Mouse (Mus musculus) layer of hippocampus, postnatal 14 days (tissue): ENCODE results near the gene Acta2. TPM values are rescaled to one million over a fixed set of nuclear protein-coding genes. Genes with fewer than 3 reads are reported as not detected.

ENCODE experiments used
- DNase-seq, 2 experiments: peaks; one replicate each; pipeline ENCODE4 v3.0.0; 2021 to 2022; ENCODE audit warnings: low spot score in 2 of 2, mixed read lengths in 1 of 2
- total RNA-seq, 2 experiments: library from RNA; stranded (reverse); gene quantifications; 2 replicates each; pipeline ENCODE4 v1.2.3; 2021

Gene Acta2
- total RNA-seq, 2 experiments from 2014 or later: 16.4 to 22.9 TPM

DNA sequence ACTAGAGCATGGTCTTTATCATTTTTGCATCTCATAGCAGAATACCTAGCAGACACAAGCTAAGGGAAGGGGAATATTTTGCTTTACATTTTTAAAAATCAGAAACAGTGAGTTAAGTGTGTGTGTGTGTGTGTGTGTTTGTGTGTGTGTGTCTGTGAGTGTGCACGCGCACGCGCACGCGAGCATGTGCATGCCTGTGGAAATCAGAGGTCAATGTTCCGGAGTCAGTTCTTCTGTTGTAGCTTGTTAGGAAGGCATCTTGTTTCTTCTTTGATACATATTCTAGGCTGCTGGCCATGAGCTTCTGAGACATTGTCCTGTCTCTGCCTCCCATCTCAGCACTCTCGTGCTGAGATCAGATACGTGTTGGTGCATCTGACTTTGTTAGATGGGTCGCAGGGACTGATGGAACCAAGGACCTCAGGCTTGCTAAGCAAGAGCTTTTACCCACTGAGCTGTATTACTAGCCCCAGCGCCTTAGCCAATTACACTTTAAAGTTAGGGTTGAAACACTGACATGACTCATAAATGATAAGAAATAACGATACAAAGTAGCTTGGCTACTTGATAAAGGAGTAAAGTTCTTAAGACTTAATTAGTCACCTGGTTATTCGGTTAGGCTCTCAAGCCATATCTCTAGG, 15.6 kb upstream of the Acta2 start:
- DNase-seq: no peak

DNA sequence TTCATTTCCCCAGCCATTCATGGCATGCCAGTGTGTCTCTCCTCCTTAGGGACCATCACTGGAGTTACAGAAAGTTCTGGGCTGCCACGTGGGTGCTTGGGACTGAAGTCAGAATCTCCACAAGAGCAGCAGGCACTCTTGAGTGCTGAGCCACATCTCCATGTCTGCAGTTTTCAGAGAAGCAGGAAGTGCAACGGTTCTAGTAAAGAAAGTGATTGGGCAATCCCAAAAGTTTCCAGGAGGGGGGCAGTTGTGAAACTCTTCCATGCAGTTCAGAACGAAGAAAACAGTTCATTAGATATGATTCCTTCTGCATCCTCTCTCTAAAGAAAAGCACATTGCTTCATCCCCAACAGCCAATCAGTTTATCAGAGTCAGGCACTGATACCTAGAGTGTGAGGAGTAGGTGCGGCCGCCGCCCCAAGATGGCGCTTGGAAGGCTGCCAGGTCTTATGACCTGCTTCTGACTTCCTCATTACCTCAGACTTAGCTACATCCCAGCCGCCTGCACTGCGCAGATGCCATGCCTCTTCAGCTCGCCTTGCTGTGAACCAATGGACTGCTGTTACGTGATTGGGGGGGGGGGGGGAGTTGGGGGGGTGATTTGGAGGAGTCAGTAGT, 14.8 kb upstream of the Acta2 start:
- DNase-seq: no peak

GRCm38 (mm10) chr19:34268991-34269390, 13.6 kb upstream of the Acta2 start:
- DNase-seq: no peak

DNA sequence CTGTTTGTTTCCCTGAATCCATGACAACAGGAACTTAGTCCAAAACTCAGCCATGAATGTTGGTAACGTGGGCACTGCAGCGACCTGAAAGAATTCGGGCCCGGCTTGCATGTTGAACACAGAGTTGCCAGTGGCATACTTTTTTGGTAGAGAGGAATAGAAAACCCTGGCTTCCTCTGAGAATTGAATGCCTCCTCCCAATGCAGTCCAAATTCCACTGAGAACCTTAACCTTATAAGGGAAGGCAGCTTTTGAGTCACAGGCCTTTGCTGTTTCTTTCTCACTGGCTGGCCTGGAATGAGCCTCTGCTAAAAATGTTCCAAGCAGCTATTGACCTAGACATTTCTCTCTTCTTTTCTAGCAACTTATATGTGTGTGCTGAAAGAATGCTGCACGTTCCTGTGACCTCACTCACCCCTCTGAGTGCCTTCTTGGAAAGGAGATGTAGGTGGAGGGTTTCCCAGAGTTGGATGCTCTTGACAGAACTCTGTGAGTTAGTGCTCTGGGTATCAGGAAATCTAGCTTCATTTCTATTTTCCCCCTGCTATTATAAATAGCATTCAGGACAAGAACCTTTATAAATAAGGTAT, 10.3 kb upstream of the Acta2 start:
- DNase-seq: no peak

GRCm38 (mm10) chr19:34262273-34262974, 7.0 kb upstream of the Acta2 start:
- DNase-seq: no peak

DNA sequence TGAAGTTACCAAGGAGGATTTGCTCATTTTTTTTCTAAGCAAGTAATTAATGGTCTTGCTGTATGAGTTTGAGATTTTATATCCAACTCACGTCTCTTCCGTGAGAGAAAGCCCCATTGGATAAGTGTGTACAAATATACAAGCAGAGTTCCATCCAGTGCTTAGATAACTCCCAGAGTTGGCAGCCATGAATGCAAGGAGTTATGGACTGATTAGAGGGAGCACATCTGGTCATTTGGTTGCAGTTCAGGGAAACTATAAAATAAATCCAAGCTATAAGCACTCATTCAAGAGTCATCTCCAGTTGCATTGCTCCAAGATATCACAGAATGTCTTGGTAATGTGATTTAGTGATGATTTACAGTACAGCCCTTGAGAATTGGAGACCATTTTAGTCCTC, 1.5 kb upstream of the Acta2 start:
- no peak for DNase-seq

DNA sequence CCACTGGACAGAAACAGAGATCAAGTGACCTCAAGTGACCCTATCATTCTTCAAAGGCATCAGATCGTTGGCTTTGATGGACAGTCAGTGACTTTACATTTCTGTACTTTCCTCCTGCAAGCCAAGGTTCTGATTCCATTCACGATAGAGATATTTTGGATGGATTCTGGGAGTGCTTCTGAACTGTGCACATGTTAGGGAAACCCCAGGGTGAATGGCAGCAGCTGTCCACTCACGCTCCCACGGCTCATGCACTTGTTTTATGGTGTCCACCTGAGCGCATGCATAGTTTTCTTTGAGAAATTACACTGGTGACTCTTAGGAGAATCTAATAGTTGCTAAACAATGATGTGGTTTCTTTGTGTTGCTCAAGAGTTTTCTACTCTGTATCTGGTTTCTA, 759 bp upstream of the Acta2 start:
- no peak for DNase-seq

DNA sequence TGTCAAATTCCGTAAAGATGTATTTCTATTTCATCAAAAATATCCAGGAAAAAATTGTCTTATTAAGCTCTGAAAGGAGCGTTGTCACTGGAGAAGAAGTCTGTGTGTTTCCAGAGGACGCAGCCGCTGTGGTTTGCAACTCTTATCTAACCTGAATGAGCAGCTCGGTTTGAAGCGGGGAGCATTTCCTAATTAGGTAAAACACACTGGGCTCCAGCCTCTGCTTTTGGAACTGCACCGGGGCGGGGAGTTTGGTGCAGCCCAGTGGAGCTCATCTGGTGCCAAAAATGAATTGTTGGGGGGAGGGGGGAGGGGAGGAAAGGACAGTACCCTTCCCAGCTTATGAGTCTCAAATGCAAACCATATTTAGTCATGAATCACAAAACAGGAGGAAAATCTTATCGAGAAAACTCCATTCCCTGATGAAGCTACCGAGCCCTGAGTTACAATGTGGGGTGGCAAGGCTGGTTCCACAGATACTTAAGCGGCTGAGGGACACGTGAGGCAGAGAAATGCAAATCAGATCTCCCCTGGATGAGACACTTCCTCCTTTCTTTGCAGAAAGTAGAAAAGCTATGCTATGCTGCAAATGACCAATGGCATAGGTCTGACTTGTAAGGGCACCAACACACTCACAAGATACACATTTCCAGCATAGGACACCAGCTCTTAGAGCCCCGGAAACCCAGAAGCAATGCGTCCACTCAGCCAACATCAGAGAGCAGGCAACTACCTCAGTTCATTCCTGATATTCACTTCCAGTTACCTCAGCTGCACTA, 1.1 kb downstream of the Acta2 start:
- no peak for DNase-seq

DNA sequence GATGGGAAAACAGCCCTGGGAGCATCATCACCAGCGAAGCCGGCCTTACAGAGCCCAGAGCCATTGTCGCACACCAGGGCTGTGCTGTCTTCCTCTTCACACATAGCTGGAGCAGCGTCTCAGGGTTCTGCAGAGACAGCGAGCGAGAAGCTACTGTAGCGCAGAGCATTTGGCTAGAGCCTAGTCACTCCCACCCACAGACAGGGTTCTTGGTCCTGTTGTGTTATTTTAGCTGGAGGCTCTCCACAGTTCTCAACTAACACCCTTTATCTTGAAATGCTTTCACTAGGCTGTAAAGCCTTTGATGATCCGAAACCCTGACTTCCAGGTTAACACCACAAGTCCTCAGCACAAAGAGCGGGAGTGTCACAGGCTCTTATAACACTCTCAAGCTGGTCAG, 2.9 kb downstream of the Acta2 start:
- DNase-seq: no peak

DNA sequence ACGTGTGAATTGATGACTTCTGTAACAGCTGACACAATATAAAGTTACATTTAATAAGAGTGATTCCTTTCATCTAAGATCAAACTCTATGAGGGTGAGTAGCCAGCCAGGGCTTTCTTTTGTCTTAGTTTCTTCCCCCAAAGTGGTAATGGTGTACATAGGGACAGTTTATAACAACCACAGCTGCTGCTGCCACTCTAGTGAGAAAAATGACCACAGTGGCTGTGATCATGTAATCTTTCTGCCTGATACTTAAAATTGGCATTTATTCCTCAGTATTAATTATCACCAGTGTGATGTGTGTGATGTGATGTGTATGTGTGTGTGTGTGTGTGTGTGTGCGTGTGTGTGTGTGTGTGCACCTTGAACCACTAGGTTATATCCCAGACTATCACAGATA, 3.5 kb downstream of the Acta2 start:
- DNase-seq: no peak

DNA sequence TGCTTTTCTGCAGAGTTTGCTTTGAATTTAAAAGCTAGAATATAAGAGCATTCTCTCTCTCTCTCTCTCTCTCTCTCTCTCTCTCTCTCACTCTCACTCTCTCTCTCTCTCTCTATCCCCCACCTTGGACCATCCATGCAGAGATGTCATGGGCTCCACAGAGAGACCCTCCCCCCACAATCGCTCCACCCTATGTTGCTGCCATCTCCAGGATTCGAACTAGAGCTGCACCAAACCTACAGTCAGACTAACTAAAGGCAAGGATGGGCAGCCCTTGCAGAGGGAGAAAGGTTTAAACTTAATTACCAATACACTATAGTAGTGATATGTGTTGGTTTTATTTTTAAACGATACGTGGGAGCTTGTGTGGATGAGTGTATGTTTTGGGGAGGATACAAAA, 4.8 kb downstream of the Acta2 start:
- DNase-seq: no peak

DNA sequence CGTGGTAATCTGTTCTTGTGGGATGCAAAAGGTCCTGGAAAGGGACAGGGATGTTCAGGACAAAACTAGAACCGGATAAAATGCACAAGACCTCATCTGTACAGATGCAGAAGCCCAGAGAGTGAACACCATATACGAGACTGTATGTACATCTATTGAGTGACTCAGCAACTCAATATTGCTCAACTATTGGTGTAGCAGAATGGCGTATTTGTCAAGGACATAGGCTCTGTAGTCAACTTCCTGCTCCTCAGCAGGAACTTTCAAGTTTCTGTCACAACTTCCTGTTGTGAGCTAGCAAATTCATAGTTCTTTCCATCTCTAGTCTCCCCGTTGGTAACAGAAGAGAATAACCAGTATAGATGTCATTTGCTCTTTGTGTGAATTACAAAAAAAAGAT, 6.8 kb downstream of the Acta2 start:
- no peak for DNase-seq

GRCm38 (mm10) chr19:34244056-34244455, 11.3 kb downstream of the Acta2 start:
- peak; percentile 35 to 74 for DNase-seq

GRCm38 (mm10) chr19:34242925-34243324, 12.5 kb downstream of the Acta2 start:
- no peak for DNase-seq

DNA sequence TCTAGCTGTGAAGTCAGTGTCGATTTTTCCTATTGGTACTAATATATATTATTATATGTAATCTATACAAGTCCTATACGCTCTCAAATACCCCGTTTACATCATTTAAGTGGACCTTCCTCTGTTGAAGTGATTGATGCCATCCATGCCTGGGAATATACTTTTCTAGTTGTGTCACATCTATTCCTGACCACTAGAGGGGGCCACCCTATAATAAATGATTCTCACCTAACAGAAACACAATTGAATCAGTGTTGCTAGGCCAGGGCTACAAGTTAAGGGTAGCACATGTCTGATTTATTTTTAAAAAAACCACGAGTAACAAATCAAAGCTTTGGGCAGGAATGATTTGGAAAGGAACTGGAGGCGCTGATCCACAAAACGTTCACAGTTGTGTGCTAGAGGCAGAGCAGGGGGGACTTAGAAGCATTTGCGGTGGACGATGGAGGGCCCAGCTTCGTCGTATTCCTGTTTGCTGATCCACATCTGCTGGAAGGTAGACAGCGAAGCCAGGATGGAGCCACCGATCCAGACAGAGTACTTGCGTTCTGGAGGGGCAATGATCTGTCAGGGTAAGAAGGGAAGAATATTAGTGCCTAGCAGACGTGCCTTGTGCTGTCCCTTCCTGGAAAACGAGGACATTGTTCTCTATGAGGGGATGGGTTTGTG, 14.0 kb downstream of the Acta2 start:
- peak in 1 of 2 experiments; percentile 62 for DNase-seq

- DNase-seq: no peak
Measured at GRCm38 (mm10) chr19:34240273-34241039, 14.9 kb downstream of the Acta2 start.

GRCm38 (mm10) chr19:34237746-34238145, 17.6 kb downstream of the Acta2 start:
- DNase-seq: no peak

GRCm38 (mm10) chr19:34236049-34236448, 19.3 kb downstream of the Acta2 start:
- no peak for DNase-seq

GRCm38 (mm10) chr19:34233944-34234343, 21.4 kb downstream of the Acta2 start:
- DNase-seq: peak in 1 of 2 experiments; percentile 63

GRCm38 (mm10) chr19:34232326-34232725, 23.1 kb downstream of the Acta2 start:
- no peak for DNase-seq
